Mouse (Mus musculus) adrenal gland, adult (tissue): Measurements from ENCODE around the gene Syt5.

Experiments
- DNase-seq, 2 experiments: peaks; one replicate each; pipeline ENCODE4 v3.0.0; 2022 to 2023; ENCODE audit warnings: low spot score in 1 of 2; ENCODE audit not compliant: inconsistent age in 2 of 2

Syt5 gene

DNA sequence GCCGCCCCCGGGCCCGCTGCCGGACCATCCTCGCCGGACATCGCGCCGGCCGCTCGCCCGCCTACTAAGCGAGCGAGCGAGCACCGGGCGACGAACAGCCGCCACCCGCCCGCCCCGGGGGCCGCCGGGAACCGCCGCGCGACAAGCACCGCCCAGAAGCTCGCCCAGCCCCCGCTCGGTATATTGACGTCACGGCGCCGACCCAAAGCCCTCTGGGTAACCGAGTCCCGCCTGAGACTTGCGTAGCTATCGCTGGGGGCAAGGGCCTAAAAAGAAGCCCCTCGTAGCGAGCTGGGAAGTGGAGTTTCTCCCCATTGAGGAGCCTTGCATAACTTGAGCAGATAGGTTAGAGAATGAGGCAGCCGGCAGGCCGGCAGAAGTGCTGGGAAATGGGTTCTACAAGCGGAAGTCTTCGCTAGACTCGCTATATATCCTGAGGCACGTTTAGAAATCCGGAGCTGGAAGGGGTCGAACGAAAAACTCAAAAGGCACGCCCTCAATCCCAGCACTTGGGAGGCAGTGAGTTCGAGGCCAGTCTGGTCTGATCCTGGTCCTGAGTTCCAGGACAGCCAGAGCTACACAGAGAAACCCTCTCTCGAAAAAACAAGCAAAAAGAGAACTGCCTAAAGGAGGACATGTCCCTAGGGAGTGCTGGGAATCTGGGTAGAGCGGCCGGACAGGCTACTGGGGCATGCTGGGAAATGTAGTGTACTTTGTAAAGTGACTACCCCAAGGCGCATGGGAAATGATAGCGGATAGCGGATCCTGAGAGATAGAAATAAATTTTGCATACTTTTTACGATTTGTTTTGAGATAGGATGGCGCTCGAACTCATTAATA lies 45.6 kb downstream of the Syt5 start, which contains the start of gene Ppp1r12c:
TSS of gene Ppp1r12c (minus strand) at position 123 of the 840 bp plus-strand sequence.
- DNase-seq = peak; percentile 96 to 98

DNA sequence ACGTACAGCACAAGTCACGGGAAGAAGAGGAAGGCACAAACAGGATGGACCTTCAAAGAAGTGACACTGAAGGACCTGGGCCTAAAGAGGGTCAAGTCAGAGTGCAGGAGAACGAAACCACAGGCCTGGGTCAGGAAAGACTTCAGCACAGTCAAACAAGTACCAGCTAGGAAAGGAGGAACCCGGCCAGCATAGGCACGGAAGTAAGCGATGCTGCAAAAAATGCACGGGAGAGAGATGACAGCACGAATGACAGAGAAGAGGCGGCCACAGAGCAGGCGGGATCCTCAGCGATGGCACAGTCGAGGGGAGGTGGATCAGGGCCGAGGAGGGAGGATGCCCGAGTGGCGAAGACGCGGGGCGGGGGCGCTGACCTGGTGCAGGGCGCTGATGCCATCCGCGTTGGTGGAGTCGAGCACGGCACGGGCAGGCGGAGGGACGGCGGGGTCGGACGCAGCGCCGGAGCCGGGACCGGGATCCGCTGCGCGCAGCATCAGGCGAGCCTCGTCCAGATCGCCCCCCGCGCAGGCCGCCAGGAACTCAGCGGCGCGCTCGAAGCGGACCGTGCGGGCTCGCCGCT lies 46.4 kb downstream of the Syt5 start:
- peak; percentile 75 to 87 for DNase-seq

DNA sequence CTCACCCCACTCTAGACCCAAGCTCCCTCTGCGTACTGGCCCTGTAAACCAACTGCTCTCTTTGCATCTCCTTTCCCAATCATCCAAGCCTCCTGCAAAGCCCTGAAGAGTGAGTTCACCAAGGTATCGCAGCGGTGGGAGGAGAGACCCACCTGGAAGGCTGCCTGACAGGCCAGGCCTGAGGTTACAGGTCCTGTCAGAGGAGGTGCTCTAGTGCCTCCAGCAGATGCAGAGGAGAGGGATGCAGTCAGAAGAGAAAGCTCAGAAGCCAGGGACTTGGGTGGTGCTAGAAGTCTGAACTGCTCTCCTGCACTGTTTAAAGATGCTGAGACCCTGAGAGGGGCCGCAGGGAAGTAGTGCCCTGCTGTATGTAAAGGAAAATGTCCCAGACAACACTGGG lies 48.3 kb downstream of the Syt5 start:
- no peak for DNase-seq

DNA sequence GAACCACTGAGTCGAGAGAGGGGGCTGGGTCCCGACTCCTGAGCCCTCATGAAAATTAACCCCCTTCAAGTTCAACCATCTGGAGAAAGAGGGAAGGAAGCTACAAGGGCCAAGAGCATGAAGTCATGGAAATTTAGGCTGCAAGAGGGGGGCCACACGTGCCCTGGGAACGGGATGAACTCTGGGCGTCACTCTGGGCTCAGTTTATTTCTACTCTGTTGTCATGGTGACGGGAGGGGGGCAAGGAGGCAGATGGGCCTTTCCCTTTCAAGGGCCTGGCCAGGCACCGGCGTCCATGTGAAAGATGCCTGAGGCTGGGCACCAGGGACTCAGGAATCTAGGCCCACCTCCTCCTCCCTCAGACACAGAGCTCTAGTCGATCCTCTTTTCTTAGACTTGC lies 49.1 kb downstream of the Syt5 start:
- peak; percentile 80 to 81 for DNase-seq

DNA sequence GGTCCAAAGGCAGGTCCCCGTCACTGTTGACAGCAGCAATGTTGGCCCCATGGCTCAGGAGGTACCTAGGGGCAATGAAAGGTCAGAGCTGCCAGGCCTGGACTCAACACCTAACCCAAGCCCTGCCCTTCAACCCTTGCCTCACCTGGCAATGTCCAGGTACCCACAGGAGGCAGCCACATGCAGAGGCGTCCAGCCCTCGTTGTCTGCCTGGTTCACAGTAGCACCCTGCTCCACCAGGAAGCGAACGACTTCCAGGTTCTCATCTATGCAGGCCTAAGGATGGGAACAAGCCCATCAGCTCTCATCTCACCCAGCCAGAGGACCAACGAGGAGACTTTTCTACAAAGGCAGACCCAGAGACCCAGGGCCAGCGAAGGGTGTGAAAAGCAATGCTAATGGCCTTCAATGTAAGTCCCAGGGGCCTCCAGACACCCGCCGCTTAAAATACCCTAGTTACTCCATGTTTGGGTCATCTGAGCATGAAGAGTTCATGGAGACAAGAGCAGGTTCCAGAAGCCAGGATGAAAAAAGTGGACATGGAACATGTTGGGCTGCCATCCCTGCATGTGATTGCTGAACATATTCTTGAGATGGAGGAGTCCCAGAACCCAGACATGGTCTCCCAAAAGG lies 50.0 kb downstream of the Syt5 start:
- no peak for DNase-seq

DNA sequence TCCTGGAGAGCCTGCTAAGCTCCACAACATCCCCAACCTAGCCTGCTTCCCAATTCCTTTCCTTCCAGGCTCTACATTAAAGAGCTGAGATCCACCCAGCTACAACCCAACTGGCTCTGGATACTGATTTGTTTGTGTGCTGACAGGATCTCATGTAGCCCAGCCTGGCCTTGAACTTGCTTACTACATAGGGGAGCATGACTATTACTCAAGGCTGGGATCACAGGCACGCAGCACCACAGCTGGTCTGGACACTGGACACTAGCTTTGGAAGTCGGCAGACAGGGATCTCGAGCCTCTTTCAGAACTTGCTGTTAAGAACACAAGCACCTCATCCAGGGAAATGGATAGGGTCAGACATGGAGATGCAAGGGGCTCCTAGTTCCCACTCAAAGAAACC lies 50.9 kb downstream of the Syt5 start:
- peak; percentile 69 to 81 for DNase-seq

DNA sequence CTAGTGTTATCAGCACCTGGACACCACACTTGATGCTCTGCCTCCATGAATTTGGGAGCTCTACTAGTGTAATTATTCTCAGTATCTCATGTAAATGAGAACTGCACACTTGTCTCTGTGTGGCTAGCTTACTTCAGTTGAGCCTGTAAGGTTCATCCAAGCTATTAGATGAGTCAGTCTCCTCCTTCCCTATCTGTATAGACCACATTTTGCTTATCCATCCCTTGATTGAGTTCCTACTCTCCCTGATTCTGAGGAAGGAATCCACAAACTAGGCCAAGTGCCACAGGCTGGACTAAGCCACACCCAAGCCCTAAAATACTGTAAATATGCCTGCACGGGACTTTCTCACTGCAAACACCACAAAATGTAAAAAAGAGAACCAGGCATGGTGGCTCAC lies 53.4 kb downstream of the Syt5 start:
- no peak for DNase-seq

DNA sequence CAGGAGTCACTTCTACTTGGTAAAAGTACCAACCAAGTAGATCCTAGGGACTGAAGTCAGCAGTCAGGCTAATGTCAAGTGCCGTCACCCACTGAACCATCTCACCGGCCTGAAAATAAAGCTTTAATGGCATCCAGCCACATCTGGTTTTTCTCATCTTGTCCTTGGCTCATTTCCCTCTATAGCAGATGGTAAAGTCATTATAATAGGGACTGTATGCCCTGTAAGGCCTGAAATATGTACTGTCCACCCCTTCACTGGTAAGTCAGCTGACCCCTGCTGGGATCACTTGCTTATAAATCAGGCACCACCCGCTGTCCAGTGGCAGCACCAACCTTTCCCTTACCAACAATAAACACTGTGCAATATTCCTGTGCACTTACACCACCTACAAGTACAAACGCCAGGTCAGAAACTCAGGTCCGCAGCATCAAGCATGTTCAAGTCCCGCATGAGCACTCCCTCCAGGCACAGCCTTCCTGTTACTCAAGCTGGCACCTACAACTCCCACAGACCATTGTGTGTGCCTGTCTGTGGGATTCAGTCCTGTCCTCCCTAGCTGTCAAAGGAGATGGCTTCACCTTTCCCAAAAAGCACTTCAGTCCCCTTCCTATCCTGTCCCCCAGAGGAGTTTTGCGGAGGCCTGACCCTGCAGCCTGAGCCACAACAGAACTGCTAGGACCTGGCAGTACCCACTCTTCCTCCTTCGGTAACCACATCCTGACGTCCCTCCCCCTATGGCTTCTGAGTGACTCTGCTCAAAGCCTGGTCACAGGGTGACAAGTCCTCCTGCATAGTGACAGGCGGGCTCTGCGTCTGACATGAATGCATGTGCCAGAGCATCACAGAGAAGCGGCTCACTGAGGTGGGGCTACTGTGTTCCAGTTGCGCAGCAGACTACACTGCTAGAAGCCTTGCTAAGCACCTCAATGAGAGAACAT lies 54.8 kb downstream of the Syt5 start:
- no peak for DNase-seq

DNA sequence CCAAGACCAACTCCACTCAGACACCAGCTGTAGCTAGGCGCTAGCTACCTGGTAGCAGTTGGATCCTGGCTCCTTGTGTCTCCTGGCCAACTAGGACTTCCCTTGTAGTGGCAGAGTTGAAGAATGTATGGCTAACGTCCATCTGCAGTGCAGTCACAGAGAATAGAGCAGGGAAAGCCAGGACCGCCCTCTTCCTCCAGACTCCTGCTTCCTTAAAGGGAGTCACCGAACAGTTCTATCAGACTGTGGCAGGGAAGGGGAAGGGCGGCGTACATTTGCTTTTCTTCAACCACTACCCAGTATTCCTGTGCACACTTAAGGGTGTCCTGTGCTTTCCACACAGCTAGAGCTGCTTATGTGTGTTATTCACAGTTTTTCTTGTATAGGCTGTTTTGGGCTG lies 56.0 kb downstream of the Syt5 start:
- no peak for DNase-seq
